Mouse (Mus musculus) forebrain, embryonic 11.5 days (tissue): ENCODE results near the gene AL732309.1. TPM values are rescaled to one million over a fixed set of nuclear protein-coding genes. Genes with fewer than 3 reads are reported as not detected.

Experiments
- ATAC-seq: fragments of 200-750 bp; cut with Nextera tagmentation; replicated peaks from 2 replicates; pipeline ENCODE4 v1.8.0; 2017; ENCODE audit warnings: moderate TSS enrichment; ENCODE audit not compliant: low FRiP score
- DNase-seq: peaks from one replicate; pipeline ENCODE4 v3.0.0-alpha.2; 2017; ENCODE audit warnings: low spot score
- H3K27ac ChIP-seq: fragments of 300-500 bp; sonication (generic); 2 replicates; pipeline ENCODE4 v1.5.1; 2014; ENCODE audit warnings: low read depth, low read length
- H3K27me3 ChIP-seq: fragments of 300-500 bp; sonication (generic); 2 replicates; pipeline ENCODE4 v1.6.1; 2014; ENCODE audit warnings: mild to moderate bottlenecking, low read length, mixed read lengths; ENCODE audit not compliant: control insufficient read depth, insufficient read depth
- H3K36me3 ChIP-seq: fragments of 300-500 bp; sonication (generic); 2 replicates; pipeline ENCODE4 v1.6.1; 2014; ENCODE audit warnings: mild to moderate bottlenecking, low read length, moderate library complexity, mixed read lengths; ENCODE audit not compliant: control insufficient read depth, insufficient read depth
- H3K4me1 ChIP-seq: fragments of 300-500 bp; sonication (generic); replicated peaks from 2 replicates; pipeline ENCODE4 v1.6.1; 2014; ENCODE audit warnings: low read length, mixed read lengths; ENCODE audit not compliant: control insufficient read depth, insufficient read depth
- H3K4me2 ChIP-seq: fragments of 300-500 bp; sonication (generic); 2 replicates; pipeline ENCODE4 v1.6.1; 2014; ENCODE audit warnings: low read depth, mild to moderate bottlenecking, low read length, moderate library complexity, mixed read lengths; ENCODE audit not compliant: severe bottlenecking
- H3K4me3 ChIP-seq: fragments of 300-500 bp; sonication (generic); 2 replicates; pipeline ENCODE4 v1.5.1; 2014; ENCODE audit warnings: low read depth, low read length
- H3K9ac ChIP-seq: fragments of 300-500 bp; sonication (generic); 2 replicates; pipeline ENCODE4 v1.6.1; 2014; ENCODE audit warnings: low read length
- H3K9me3 ChIP-seq: fragments of 300-500 bp; sonication (generic); 2 replicates; pipeline ENCODE4 v1.6.1; 2016; ENCODE audit warnings: low read length, mixed read lengths; ENCODE audit not compliant: control insufficient read depth
- WGBS: fragments of 180-500 bp; shearing (Covaris S2); extraction: QIAGEN DNeasy Blood & Tissue Kit; methylation state at CpG from one replicate; pipeline ENCODE4 v1.1.7; 2014; 5-methylcytosine and 5-hydroxymethylcytosine counted together
- polyA plus RNA-seq: library from polyadenylated mRNA; unstranded; fragments of >200 nt; fragmentation: Nextera tagmentation; extraction: Ambion mirVana; gene quantifications from 2 replicates; pipeline ENCODE4 v1.2.1, GENCODE M21; 2014

The AL732309.1 gene
- polyA plus RNA-seq, 1 experiment from 2014 or later = 5.1 TPM

DNA sequence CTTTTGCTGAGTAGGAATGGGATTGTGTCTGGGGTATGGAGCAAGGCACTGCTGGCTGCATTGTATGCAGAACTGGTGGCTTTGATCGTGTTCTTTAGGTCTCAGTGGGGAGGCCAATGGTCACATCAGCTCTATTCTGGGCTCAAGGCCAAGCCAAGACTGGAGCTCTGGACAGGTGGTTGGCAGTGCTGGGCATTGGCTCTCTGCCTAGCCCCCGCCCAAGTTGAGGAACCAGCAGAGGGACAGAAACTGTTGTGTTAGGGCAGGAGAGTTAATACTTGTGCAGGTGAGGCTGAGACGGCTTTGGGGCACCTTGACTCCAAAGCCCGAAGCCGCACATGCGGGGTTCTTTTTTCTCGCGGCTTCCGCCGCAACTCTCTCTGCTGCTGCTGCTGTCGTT, 43.0 kb upstream of the AL732309.1 start, which contains the start of gene Lrrc26:
Gene Lrrc26 (plus strand): TSS at position 265 of the 400 bp plus-strand sequence.
- Histone ChIP-seq H3K27me3 (peaks cover 52% of the 10 kb centered on the region), H3K9me3 (no peaks in the 10 kb centered on the region), H3K4me2 (no peak within 1 kb of the TSS), H3K9ac (no peak within 1 kb of the TSS), H3K4me1 (peaks cover 3% of the 10 kb centered on the region; the same call in 1 of the 2 replicates), H3K36me3 (peaks cover 5% of the 10 kb centered on the region; the same call in 1 of the 2 replicates), H3K4me3 (no peak within 1 kb of the TSS), H3K27ac (no peak within 1 kb of the TSS)
- WGBS = 10% methylated on average over 11 of the region's 11 CpGs
- no peak for ATAC-seq
- DNase-seq = no peak

GRCm38 (mm10) chr2:25288734-25289345, 42.2 kb upstream of the AL732309.1 start:
- Histone ChIP-seq H3K9me3 (no peaks in the 10 kb centered on the region), H3K4me3 (no peak overlapping the region), H3K4me2 (no peak overlapping the region), H3K4me1 (peaks cover 3% of the 10 kb centered on the region; the same call in 1 of the 2 replicates), H3K27me3 (peaks cover 52% of the 10 kb centered on the region), H3K27ac (no peak overlapping the region), H3K36me3 (peaks cover 7% of the 10 kb centered on the region; the same call in 1 of the 2 replicates), H3K9ac (no peak overlapping the region)
- no peak for ATAC-seq
- WGBS = 79% methylated on average over 7 of the region's 7 CpGs
- no peak for DNase-seq

GRCm38 (mm10) chr2:25287927-25288649, 41.4 kb upstream of the AL732309.1 start, which contains the start of gene Tmem210:
Tmem210 (plus strand) TSS chr2:25288145.
- no peak within 1 kb of the TSS for H3K9ac ChIP-seq
- 82% methylated on average over 6 of the region's 6 CpGs for whole genome bisulfite sequencing

GRCm38 (mm10) chr2:25286837-25287636, 40.4 kb upstream of the AL732309.1 start:
- peaks cover 1% of the 10 kb centered on the region; the same call in 1 of the 2 replicates for H3K4me1 ChIP-seq
- DNase-seq (no peak), ATAC-seq (no peak)
- 54% methylated on average over 7 of the region's 7 CpGs for whole genome bisulfite sequencing
- no peak overlapping the region for H3K27ac ChIP-seq
- H3K9ac ChIP-seq = no peak overlapping the region
- no peaks in the 10 kb centered on the region for H3K9me3 ChIP-seq
- no peak overlapping the region for H3K4me3 ChIP-seq
- H3K36me3 ChIP-seq = peaks cover 7% of the 10 kb centered on the region; the same call in 1 of the 2 replicates
- H3K27me3 ChIP-seq = peaks cover 42% of the 10 kb centered on the region
- no peak overlapping the region for H3K4me2 ChIP-seq

More at GRCm38 (mm10) chr2:25287927-25288649, 41.4 kb upstream of the AL732309.1 start, which contains the start of gene Tmem210:
- peaks cover 3% of the 10 kb centered on the region; the same call in 1 of the 2 replicates for H3K4me1 ChIP-seq
- no peak for DNase-seq
- H3K4me3 ChIP-seq = no peak within 1 kb of the TSS
- peaks cover 7% of the 10 kb centered on the region; the same call in 1 of the 2 replicates for H3K36me3 ChIP-seq
- H3K9me3 ChIP-seq = no peaks in the 10 kb centered on the region
- no peak for ATAC-seq
- peaks cover 52% of the 10 kb centered on the region for H3K27me3 ChIP-seq
- H3K27ac ChIP-seq = no peak within 1 kb of the TSS
- no peak within 1 kb of the TSS for H3K4me2 ChIP-seq

GRCm38 (mm10) chr2:25286314-25286713, 39.7 kb upstream of the AL732309.1 start:
- Histone ChIP-seq H3K27me3 (peaks cover 35% of the 10 kb centered on the region), H3K9me3 (no peaks in the 10 kb centered on the region), H3K4me3 (no peak overlapping the region), H3K36me3 (peaks cover 7% of the 10 kb centered on the region; the same call in 1 of the 2 replicates), H3K4me1 (no peaks in the 10 kb centered on the region; the same call in 1 of the 2 replicates), H3K27ac (no peak overlapping the region), H3K4me2 (no peak overlapping the region), H3K9ac (no peak overlapping the region)
- 88% methylated on average over 1 of the region's 1 CpGs for WGBS
- DNase-seq (no peak), ATAC-seq (no peak)

- Histone ChIP-seq H3K9ac (no peak overlapping the region), H3K4me3 (no peak overlapping the region), H3K4me1 (no peaks in the 10 kb centered on the region), H3K4me2 (no peak overlapping the region), H3K27me3 (peaks cover 27% of the 10 kb centered on the region), H3K36me3 (peaks cover 7% of the 10 kb centered on the region; the same call in 1 of the 2 replicates), H3K9me3 (no peaks in the 10 kb centered on the region), H3K27ac (no peak overlapping the region)
- WGBS = 97% methylated on average over 2 of the region's 2 CpGs
- ATAC-seq (no peak), DNase-seq (no peak)
Observed at GRCm38 (mm10) chr2:25285551-25285950, 38.9 kb upstream of the AL732309.1 start.

GRCm38 (mm10) chr2:25278928-25279882, 32.5 kb upstream of the AL732309.1 start:
- Histone ChIP-seq H3K9me3 (no peaks in the 10 kb centered on the region), H3K27ac (no peak overlapping the region), H3K4me3 (no peak overlapping the region), H3K36me3 (peaks cover 12% of the 10 kb centered on the region), H3K9ac (no peak overlapping the region), H3K4me2 (no peak overlapping the region), H3K4me1 (no peaks in the 10 kb centered on the region), H3K27me3 (no peaks in the 10 kb centered on the region)
- ATAC-seq = no peak; the same call in 1 of the 2 replicates
- WGBS = 63% methylated on average over 13 of the region's 13 CpGs
- peak; percentile 89 for DNase-seq
